Mouse (Mus musculus): Measurements from ENCODE around the gene Mto1. TPM values are rescaled to one million over a fixed set of nuclear protein-coding genes. Genes with fewer than 3 reads are reported as not detected.
A peak's percentile ranks its signal among the peaks of the same experiment; 100 is the strongest.
"Not testable (repeated sequence)": the region's sequence is repeated elsewhere in the genome, so short reads cannot be mapped to it uniquely, and the experiment has no call there.

Gene Mto1
- polyA plus RNA-seq, 1 experiment from 2014 or later, result 26.4 TPM

GRCm38 (mm10) chr9:78506722-78507077 is 58.7 kb downstream of the Mto1 start:
- Histone ChIP-seq H3K9ac (peak overlapping the region; percentile 65; the same call in 1 of the 2 replicates), H3K4me2 (peak overlapping the region; percentile 51), H3K36me3 (no peaks in the 10 kb centered on the region), H3K4me1 (peaks cover 38% of the 10 kb centered on the region), H3K27ac (replicated peaks) (peak overlapping the region; percentile 74), H3K27me3 (replicated peaks) (no peaks in the 10 kb centered on the region), H3K4me3 (no peak overlapping the region), H3K9me3 (no peaks in the 10 kb centered on the region)
- 31% methylated on average over 7 of the region's 7 CpGs for WGBS
- ATAC-seq (ENCODE audit: extremely low read depth, insufficient number of reproducible peaks, low FRiP score, low TSS enrichment), result no peak

GRCm38 (mm10) chr9:78508106-78508786 is 60.2 kb downstream of the Mto1 start:
- ATAC-seq (ENCODE audit: extremely low read depth, insufficient number of reproducible peaks, low FRiP score, low TSS enrichment), result no peak
- WGBS, result 74% methylated on average over 16 of the region's 16 CpGs

DNA sequence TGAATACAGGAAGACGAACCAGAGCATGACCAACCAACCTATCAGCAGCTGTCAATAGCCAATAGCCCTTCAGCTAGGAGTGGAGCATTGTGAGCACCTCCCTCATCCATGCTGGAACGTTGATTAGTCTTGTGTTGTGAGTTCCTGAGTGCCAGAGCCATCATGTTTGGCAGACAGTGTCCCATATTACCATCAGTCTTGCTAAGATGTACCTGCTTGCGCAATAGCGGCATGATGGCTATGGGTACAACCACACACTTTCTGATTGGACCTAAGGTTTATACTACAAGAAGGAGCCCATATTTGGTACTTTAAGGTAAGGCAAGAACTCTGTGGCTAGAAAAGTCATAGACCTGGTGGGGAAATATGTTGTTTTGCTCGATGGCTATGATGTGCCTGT is 63.7 kb downstream of the Mto1 start:
- Histone ChIP-seq H3K9ac (no peak overlapping the region), H3K4me2 (no peak overlapping the region), H3K9me3 (no peaks in the 10 kb centered on the region), H3K4me1 (peaks cover 45% of the 10 kb centered on the region), H3K36me3 (no peaks in the 10 kb centered on the region), H3K27ac (replicated peaks) (peak overlapping the region; percentile 87), H3K27me3 (replicated peaks) (no peaks in the 10 kb centered on the region), H3K4me3 (no peak overlapping the region)
- 95% methylated on average over 5 of the region's 5 CpGs for WGBS
- no peak for ATAC-seq (ENCODE audit: extremely low read depth, insufficient number of reproducible peaks, low FRiP score, low TSS enrichment)

More at GRCm38 (mm10) chr9:78508106-78508786, 60.2 kb downstream of the Mto1 start:
- H3K4me2 ChIP-seq, result no peak overlapping the region
- H3K9me3 ChIP-seq, result no peaks in the 10 kb centered on the region
- no peak overlapping the region for H3K4me3 ChIP-seq
- H3K36me3 ChIP-seq, result no peaks in the 10 kb centered on the region
- H3K27me3 ChIP-seq (replicated peaks), result no peaks in the 10 kb centered on the region
- peaks cover 44% of the 10 kb centered on the region for H3K4me1 ChIP-seq
- H3K9ac ChIP-seq, result no peak overlapping the region
- no peak overlapping the region for H3K27ac ChIP-seq (replicated peaks)

DNA sequence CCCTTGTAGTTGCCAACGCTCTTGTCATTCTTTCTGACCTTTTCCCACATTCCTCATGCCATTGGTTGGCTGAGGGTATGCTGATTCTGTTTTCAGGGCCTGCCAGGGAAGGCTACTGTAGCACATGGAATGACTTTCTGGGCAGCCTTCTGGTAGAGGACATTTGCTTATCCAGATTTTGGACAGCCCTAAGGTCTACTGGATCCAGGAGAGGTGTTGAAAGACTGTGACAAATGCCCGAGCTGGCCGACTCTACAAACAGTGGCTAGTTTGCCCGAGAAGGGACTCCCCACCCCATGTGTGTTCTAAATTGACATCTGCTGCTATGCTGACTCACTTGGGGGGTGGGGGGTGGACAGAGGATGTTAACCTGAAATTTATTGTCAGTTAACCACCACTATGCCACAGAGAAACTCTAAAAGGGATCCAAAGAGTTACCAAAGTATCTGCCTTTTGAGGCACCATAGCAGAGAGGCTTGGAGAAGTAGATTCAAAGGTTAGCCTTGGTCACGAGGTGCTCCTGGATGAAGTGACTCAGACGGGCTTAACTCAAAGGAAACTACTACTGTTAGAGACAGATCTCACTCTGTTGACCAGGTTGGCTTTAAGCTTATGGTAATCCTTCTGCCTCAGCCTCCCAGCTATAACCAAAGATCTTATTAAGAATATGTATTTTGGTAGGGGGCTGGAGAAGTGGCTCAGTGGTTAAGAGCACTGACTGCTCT is 65.9 kb downstream of the Mto1 start:
- Histone ChIP-seq H3K27ac (replicated peaks) (peak overlapping the region; percentile 87), H3K4me1 (peaks cover 49% of the 10 kb centered on the region), H3K9me3 (no peaks in the 10 kb centered on the region), H3K9ac (no peak overlapping the region), H3K4me3 (no peak overlapping the region), H3K4me2 (no peak overlapping the region), H3K27me3 (replicated peaks) (no peaks in the 10 kb centered on the region), H3K36me3 (no peaks in the 10 kb centered on the region)
- no peak for ATAC-seq (ENCODE audit: extremely low read depth, insufficient number of reproducible peaks, low FRiP score, low TSS enrichment)
- WGBS, result 31% methylated on average over 6 of the region's 6 CpGs

DNA sequence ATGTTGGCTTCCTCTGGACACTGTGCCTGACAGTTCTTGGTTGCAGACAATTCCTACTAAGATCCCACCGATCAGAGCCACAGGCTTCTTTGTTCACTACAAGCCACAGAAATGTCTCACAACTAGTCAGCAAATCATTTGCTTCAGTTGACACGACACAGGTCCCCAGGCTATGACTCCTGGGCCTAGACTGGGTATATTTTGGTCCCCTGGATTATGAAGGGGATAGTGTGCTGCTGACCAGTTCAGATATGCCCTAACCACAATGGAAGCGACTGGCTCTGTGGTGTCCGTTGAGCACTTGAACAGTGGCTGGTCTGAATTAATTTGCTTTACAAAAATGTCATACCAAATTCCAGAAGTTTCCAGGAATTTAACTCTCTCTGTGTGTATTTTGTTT is 66.7 kb downstream of the Mto1 start:
- H3K4me3 ChIP-seq, result no peak overlapping the region
- WGBS, result 59% methylated on average over 4 of the region's 4 CpGs
- peak overlapping the region; percentile 87 for H3K27ac ChIP-seq (replicated peaks)
- no peak overlapping the region for H3K4me2 ChIP-seq
- H3K9ac ChIP-seq, result no peak overlapping the region
- H3K36me3 ChIP-seq, result no peaks in the 10 kb centered on the region
- no peaks in the 10 kb centered on the region for H3K27me3 ChIP-seq (replicated peaks)
- no peak for ATAC-seq (ENCODE audit: extremely low read depth, insufficient number of reproducible peaks, low FRiP score, low TSS enrichment)
- peaks cover 52% of the 10 kb centered on the region for H3K4me1 ChIP-seq
- H3K9me3 ChIP-seq, result no peaks in the 10 kb centered on the region

- ATAC-seq (ENCODE audit: extremely low read depth, insufficient number of reproducible peaks, low FRiP score, low TSS enrichment), result no peak
- H3K9ac ChIP-seq, result 0 out of 2 replicates have a peak overlapping the region, but pooled peaks have one; percentile 10
- H3K4me2 ChIP-seq, result peak overlapping the region; percentile 12; the same call in 1 of the 2 replicates
- H3K9me3 ChIP-seq, result no peaks in the 10 kb centered on the region
- peaks cover 60% of the 10 kb centered on the region for H3K4me1 ChIP-seq
- no peaks in the 10 kb centered on the region for H3K36me3 ChIP-seq
- H3K27me3 ChIP-seq (replicated peaks), result no peaks in the 10 kb centered on the region
- H3K4me3 ChIP-seq, result no peak overlapping the region
- WGBS, result 14% methylated on average over 3 of the region's 3 CpGs
- peak overlapping the region; percentile 69 for H3K27ac ChIP-seq (replicated peaks)
Observed at GRCm38 (mm10) chr9:78516125-78516524, 68.1 kb downstream of the Mto1 start.

DNA sequence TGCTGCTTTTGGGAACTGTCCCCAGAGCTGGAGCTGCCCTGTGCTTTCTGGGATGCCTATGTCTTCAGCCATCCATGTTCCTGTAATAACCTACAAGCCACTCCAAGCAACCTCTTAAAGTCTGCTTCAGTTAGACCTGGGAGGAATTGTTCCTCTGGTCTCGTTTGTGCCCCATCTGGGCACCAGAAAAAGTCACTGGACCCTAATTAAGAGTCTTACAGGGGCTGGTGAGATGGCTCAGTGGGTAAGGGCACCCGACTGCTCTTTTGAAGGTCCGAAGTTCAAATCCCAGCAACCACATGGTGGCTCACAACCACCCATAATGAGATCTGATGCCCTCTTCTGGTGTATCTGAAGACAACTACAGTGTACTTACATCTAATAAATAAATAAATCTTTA is 69.2 kb downstream of the Mto1 start:
- not testable (repeated sequence) for H3K4me3 ChIP-seq; ATAC-seq (ENCODE audit: extremely low read depth, insufficient number of reproducible peaks, low FRiP score, low TSS enrichment); H3K4me2 ChIP-seq; H3K36me3 ChIP-seq; H3K9me3 ChIP-seq; H3K9ac ChIP-seq; H3K27me3 ChIP-seq (replicated peaks)
- H3K27ac ChIP-seq (replicated peaks), result peak overlapping the region; percentile 13; the same call in 1 of the 2 replicates
- 75% methylated on average over 3 of the region's 3 CpGs for WGBS
- H3K4me1 ChIP-seq, result peaks cover 64% of the 10 kb centered on the region

- peak overlapping the region; percentile 83 for H3K4me2 ChIP-seq
- ATAC-seq (ENCODE audit: extremely low read depth, insufficient number of reproducible peaks, low FRiP score, low TSS enrichment), result peak; percentile 44; the same call in 1 of the 2 replicates
- 5% methylated on average over 15 of the region's 15 CpGs for WGBS
Observed at GRCm38 (mm10) chr9:78520127-78520779, 72.2 kb downstream of the Mto1 start.

GRCm38 (mm10) chr9:78520780-78521601 is 73.0 kb downstream of the Mto1 start:
- Histone ChIP-seq H3K27me3 (replicated peaks) (no peaks in the 10 kb centered on the region), H3K9ac (peak overlapping the region; percentile 80), H3K36me3 (peaks cover 5% of the 10 kb centered on the region; the same call in 1 of the 2 replicates), H3K27ac (replicated peaks) (peak overlapping the region; percentile 83), H3K4me3 (peak overlapping the region; percentile 56), H3K9me3 (no peaks in the 10 kb centered on the region), H3K4me2 (peak overlapping the region; percentile 83), H3K4me1 (peaks cover 32% of the 10 kb centered on the region)
- ATAC-seq (ENCODE audit: extremely low read depth, insufficient number of reproducible peaks, low FRiP score, low TSS enrichment), result peak; percentile 26
- 1% methylated on average over 40 of the region's 40 CpGs for WGBS

More at GRCm38 (mm10) chr9:78520127-78520779, 72.2 kb downstream of the Mto1 start:
- Histone ChIP-seq H3K4me1 (peaks cover 34% of the 10 kb centered on the region), H3K36me3 (0 out of 2 replicates have a peak, but pooled peaks cover 2% of the 10 kb centered on the region), H3K9me3 (no peaks in the 10 kb centered on the region), H3K27me3 (replicated peaks) (no peaks in the 10 kb centered on the region), H3K4me3 (peak overlapping the region; percentile 56), H3K27ac (replicated peaks) (peak overlapping the region; percentile 83), H3K9ac (peak overlapping the region; percentile 80)

DNA sequence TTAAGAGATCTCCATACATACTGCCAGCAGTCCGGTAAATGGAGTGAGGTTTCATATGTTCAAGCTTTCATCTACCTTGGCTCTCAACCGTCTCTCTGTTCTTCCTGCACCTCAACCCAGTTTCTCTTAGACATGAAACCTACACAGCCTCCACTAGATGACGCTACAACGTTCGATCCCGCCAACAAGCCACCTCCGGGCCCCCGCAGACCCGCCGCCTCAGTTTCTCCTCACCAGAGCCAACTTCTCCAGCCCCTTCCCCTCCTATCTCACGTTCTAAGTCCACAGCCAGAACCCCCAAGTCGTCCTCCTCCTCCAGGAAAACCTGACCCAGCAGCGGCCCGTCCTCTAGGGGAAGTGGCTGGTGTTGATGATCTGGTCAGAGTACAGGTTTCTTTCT is 73.7 kb downstream of the Mto1 start:
- H3K4me2 ChIP-seq, result peak overlapping the region; percentile 83
- H3K9me3 ChIP-seq, result no peaks in the 10 kb centered on the region
- peak overlapping the region; percentile 83; the same call in 1 of the 2 replicates for H3K27ac ChIP-seq (replicated peaks)
- H3K4me1 ChIP-seq, result peaks cover 29% of the 10 kb centered on the region
- H3K36me3 ChIP-seq, result peaks cover 5% of the 10 kb centered on the region; the same call in 1 of the 2 replicates
- peak overlapping the region; percentile 56 for H3K4me3 ChIP-seq
- peak overlapping the region; percentile 80 for H3K9ac ChIP-seq
- H3K27me3 ChIP-seq (replicated peaks), result no peaks in the 10 kb centered on the region
- 30% methylated on average over 14 of the region's 14 CpGs for WGBS
- ATAC-seq (ENCODE audit: extremely low read depth, insufficient number of reproducible peaks, low FRiP score, low TSS enrichment), result no peak

Measured in heart, embryonic 13.5 days (tissue).